Mouse (Mus musculus): ENCODE measurements at regions not wholly inside any gene's neighbourhood (a gene's known extent, or its start where the extent isn't known, plus 50 kb on each side); places are given as distances from the start of the nearest gene placed in this dataset.

DNA sequence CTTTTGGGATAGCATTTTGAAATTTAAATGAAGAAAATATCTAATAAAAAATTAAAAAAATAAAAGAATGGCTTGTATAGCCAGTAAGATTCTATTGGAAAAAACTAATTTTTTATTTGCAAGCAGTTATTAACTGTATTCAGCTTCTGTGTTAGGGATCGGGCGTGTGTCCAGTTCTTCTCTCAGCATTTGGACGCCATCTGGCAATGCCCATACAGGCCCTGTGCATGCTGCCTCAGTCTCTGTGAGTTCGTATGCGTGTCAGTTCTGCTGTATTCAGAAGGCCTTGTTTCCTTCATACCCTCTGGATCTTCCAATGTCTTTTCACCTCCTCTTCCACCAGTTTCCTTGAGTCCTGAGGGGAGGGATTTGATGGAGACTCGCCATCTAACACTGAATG is 123.8 kb upstream of the Nabp1 start:
- intact Hi-C loops (cut with DNase I): no loop called here

DNA sequence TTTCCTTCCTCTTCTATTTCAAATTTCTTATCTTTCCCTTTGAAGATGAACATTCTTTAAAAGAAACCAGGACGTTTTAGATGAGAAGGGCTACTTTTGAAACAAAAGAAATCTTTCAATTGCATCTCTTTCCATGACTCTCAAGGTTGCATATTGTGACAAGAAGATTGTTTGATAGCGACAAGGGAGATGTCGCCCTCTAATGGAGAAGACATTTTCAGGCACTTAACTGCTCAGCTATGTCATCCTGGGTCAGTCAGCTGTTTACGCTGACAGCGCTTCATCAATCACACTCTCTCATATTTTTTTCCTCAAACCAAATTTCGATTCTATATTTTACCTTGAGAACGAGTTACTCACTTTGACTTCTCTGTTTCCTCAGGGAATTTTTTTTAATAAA is 122.2 kb upstream of the Nabp1 start:
- intact Hi-C loops (cut with DNase I): no loop called here

DNA sequence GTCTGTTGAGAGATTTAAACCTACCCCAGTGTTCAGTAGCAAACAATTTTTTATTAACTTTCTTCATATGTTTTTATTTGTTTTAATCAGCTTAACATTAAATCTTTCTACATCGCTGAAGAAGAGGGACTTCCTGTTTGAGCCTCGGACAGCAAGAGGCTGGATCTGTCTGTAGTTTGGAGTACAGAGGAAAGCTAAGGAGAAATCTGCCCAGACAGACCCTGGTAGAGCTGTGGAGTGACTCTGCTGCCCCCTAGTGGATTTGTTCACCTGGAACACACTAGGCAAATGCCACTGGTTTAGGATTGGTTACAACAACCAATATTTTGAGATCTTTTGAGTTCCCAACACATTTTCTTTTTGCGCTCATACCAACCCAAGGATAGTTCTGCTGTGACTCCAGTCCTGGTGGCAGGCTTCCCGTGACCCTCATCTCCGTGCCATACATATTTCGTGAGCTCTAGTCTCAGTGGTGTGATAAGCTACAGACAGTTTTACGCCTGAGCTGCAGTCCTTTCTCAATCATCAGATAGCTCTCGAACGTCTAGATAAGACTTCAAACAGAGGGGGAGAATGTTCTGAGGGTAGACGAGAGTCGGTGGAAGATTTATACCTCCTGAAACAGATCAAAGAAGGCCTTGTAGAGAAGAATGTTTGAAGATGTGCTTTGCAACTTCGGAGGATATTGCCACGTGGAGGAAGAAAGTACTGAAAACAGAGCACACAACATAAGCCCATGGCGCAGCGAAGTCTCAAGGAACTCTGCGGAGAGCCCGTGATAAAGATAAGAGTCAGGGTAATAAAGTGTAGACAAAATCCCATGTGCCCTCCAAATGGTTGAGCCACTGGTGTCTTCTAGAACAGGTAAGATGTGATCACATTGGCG is 119.0 kb upstream of the Nabp1 start:
- intact Hi-C loops (cut with DNase I): loop anchor here (1.0 to 5.0 kb wide), 3 partner anchors 131 to 635 kb away; no protein-coding TSS in a partner anchor

DNA sequence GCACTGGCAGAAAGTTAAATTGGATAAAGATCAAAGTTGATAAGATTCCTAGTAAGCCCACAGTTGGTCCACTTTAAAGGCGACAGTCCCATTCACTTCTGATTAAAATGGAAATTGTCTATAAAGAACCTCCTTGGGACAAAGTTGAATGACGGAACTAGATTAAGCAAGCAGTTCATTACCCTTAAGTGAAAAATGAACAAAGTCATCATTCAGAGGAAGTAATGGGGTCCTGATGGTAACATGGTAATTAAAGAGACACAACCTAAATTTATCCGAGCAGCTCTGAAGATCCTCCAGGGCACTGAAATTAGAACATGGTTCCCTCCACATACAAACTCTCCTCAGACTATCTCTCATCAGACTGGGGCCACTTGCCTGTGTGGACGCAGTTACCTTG is 116.4 kb upstream of the Nabp1 start:
- intact Hi-C loops (cut with DNase I): loop anchor here (5.0 kb wide), 1 partner anchor 632 kb away; no protein-coding TSS in a partner anchor

GRCm38 (mm10) chr1:51593621-51594441 is 115.6 kb upstream of the Nabp1 start:
- intact Hi-C loops (cut with DNase I): no loop called here

DNA sequence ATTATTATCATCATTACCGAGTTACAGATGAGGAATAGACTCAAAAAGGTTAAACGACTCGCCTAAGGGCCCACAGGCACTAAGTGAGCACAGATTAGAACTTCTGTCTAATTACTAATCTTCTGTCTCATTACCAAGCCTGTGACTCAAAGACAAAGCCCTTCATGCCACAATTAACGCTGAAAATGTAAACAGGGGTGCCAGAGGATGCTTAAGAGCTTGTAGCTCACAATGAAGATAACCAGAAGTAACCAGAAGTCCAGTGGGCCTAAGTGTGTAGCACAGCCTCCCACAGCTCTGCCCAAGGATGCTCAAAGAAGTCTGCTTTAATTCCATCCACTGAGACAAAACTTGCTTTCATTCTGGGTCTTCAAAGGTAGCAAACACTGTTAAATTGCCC is 113.7 kb upstream of the Nabp1 start:
- intact Hi-C loops (cut with DNase I): no loop called here

- intact Hi-C loops (cut with DNase I): no loop called here
Measured at GRCm38 (mm10) chr1:51590606-51591400, 112.6 kb upstream of the Nabp1 start.

DNA sequence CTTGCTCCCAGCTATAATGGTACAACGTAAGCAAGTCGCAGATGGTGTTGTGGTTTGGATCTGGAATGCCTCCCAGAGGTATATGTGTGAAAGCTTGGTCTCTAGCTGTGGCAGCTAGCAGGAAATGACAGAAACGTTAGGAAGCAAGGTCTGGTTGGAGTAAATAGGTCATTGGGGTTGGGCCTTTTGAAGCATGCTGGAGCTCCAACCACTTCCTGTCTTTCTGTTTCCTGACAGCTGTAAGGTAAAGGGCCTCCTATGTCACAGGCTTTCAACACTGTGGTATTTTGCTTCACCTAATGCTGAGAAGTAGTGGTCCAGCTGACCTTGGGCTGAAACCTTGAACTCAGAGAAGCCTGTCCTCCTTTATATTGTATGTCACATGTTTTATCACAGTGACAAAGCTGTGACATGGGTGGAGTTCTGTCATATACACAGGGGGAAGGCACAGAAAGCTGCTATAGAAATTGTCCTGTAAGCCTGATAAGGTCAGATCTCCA is 106.8 kb upstream of the Nabp1 start:
- intact Hi-C loops (cut with DNase I): no loop called here

DNA sequence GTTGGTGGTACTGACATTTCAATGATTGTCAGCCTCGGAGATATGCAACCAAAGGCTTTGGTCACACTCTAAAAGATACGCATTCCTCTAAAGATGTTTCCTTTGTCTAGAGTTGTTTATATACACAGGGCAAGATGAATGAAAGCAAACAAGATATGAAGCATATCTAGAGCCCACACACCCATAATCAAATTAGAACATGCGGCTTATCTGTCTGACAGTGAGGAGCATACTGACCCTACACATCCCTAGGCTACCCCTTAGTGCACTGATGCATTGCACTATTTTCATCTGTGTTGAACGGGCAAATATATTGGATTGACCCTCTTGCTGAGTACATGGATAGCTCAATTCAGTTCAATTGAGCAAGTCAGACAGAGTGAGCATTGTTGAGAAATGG is 105.6 kb upstream of the Nabp1 start:
- intact Hi-C loops (cut with DNase I): no loop called here

DNA sequence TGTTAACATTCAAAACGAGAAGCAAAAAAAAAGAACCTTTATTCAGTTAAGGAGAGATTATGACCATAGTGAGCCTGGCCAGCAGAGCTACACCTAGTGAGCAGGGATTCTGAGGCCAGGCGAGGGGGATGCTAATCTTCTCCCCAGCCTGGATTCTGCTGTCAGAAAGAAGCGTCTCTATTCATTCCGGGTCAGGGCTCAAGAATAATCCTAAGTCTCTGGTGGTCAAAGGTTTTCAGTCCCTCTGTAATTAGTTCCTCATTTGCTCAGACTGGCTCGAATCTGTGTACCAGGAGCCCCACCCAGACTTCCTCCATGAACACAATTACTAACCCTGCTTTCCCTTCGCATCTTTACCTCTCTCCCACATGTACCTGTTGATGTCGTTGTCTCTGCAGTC is 101.8 kb upstream of the Nabp1 start:
- intact Hi-C loops (cut with DNase I): no loop called here

GRCm38 (mm10) chr1:51577701-51578100 is 99.5 kb upstream of the Nabp1 start:
- intact Hi-C loops (cut with DNase I): no loop called here

- intact Hi-C loops (cut with DNase I): no loop called here
Measured at GRCm38 (mm10) chr1:51572314-51573078, 94.3 kb upstream of the Nabp1 start.

GRCm38 (mm10) chr1:51569625-51570024 is 91.4 kb upstream of the Nabp1 start:
- intact Hi-C loops (cut with DNase I): no loop called here

GRCm38 (mm10) chr1:51566170-51566649 is 88.0 kb upstream of the Nabp1 start:
- intact Hi-C loops (cut with DNase I): no loop called here

- intact Hi-C loops (cut with DNase I): loop anchor here (5.0 kb wide), 1 partner anchor 89 kb away; no protein-coding TSS in a partner anchor
Measured at GRCm38 (mm10) chr1:51556616-51557015, 78.4 kb upstream of the Nabp1 start.

DNA sequence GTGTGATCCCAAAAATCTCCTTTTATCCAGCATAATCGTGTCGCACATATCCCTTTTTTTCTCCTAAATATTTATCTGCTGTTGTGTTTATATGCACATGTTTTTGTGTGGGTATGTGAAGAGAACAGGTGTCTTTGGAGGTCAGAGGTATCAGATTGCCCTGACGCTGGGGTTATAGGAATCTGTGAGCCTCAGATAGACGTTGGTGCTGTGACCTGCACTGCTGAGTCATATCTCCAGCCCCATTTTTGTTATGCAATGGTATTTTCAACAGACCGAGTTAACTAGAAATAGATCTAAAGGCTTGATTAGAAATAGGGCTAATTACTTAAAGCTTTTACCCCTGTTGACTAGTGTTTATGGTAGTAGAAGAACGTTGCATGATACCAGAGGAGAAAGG is 75.5 kb upstream of the Nabp1 start:
- intact Hi-C loops (cut with DNase I): loop anchor here (5.0 kb wide), 1 partner anchor 76 kb away; the partner anchor contains the start of gene Nabp1

- intact Hi-C loops (cut with DNase I): loop anchor here (5.0 kb wide), 1 partner anchor 74 kb away; the partner anchor contains the start of gene Nabp1
Measured at GRCm38 (mm10) chr1:51551624-51552023, 73.4 kb upstream of the Nabp1 start.

GRCm38 (mm10) chr1:51542801-51543200 is 64.6 kb upstream of the Nabp1 start:
- intact Hi-C loops (cut with DNase I): no loop called here

GRCm38 (mm10) chr1:51539634-51540033 is 61.4 kb upstream of the Nabp1 start:
- intact Hi-C loops (cut with DNase I): no loop called here

- intact Hi-C loops (cut with DNase I): no loop called here
Measured at GRCm38 (mm10) chr1:51538836-51539235, 60.6 kb upstream of the Nabp1 start.
